Mouse (Mus musculus) small intestine, adult 2 months (tissue): ENCODE measurements around the gene Plekho2. TPM values are rescaled to one million over a fixed set of nuclear protein-coding genes. Genes with fewer than 3 reads are reported as not detected.

ENCODE experiments used
- H3K27ac ChIP-seq: fragments of 200-500 bp; 2 replicates; pipeline ENCODE4 v1.5.1; 2012; ENCODE audit warnings: low read depth, low read length, control low read depth, inconsistent platforms; ENCODE audit not compliant: insufficient read depth
- H3K27me3 ChIP-seq: fragments of 200-500 bp; 2 replicates; pipeline ENCODE4 v1.6.1; 2012; ENCODE audit warnings: mild to moderate bottlenecking, moderate library complexity, low read length, inconsistent platforms; ENCODE audit not compliant: control insufficient read depth, insufficient read depth
- H3K36me3 ChIP-seq: fragments of 200-500 bp; 2 replicates; pipeline ENCODE4 v1.6.1; 2012; ENCODE audit warnings: mild to moderate bottlenecking, low read length, control low read depth, inconsistent platforms; ENCODE audit not compliant: control insufficient read depth, insufficient read depth
- H3K4me1 ChIP-seq: fragments of 200-500 bp; 2 replicates; pipeline ENCODE4 v1.6.1; 2012; ENCODE audit warnings: low read length, inconsistent platforms, mixed read lengths; ENCODE audit not compliant: control insufficient read depth, insufficient read depth, insufficient read length
- H3K4me3 ChIP-seq: fragments of 200-500 bp; 2 replicates; pipeline ENCODE4 v1.5.1; 2012; ENCODE audit warnings: low read depth, mild to moderate bottlenecking, control low read depth, inconsistent platforms, low read length, moderate library complexity
- CTCF ChIP-seq: fragments of 200-500 bp; IDR thresholded peaks from 2 replicates; pipeline ENCODE4 v1.5.1; 2012; ENCODE audit warnings: low read depth, mild to moderate bottlenecking, control low read depth, inconsistent platforms, low read length, moderate library complexity, mixed read lengths; ENCODE audit not compliant: insufficient replicate concordance, insufficient read length; ENCODE audit errors: extremely low read depth
- POLR2A ChIP-seq: fragments of 200-500 bp; IDR thresholded peaks from 2 replicates; pipeline ENCODE4 v1.6.1; 2012; ENCODE audit warnings: low read depth, mild to moderate bottlenecking, control low read depth, inconsistent platforms, low read length, moderate library complexity
- WGBS: fragments of 180-500 bp; shearing (Covaris S2); methylation state at CpG from one replicate; pipeline ENCODE4 v1.1.7; 2018; 5-methylcytosine and 5-hydroxymethylcytosine counted together
- polyA plus RNA-seq: library from polyadenylated mRNA; depleted of rRNA; stranded (reverse); fragments of >200 nt; gene quantifications from 2 replicates; pipeline ENCODE4 v1.2.3, GENCODE M21; 2012

The Plekho2 gene
- polyA plus RNA-seq, 1 experiment = 9.7 TPM

- WGBS = 52% methylated on average over 4 of the region's 4 CpGs
- H3K27ac ChIP-seq = no peak overlapping the region
- TF ChIP-seq POLR2A = no peak
- TF ChIP-seq CTCF = no peak
- H3K4me3 ChIP-seq = no peak overlapping the region
- H3K27me3 ChIP-seq = no peaks in the 10 kb centered on the region
- peaks cover 20% of the 10 kb centered on the region for H3K4me1 ChIP-seq
- no peaks in the 10 kb centered on the region for H3K36me3 ChIP-seq
Observed at GRCm38 (mm10) chr9:65546413-65546695, 33.5 kb downstream of the Plekho2 start.

- no peaks in the 10 kb centered on the region for H3K27me3 ChIP-seq
- TF ChIP-seq POLR2A = no peak
- no peak for TF ChIP-seq CTCF
- no peaks in the 10 kb centered on the region for H3K36me3 ChIP-seq
- H3K27ac ChIP-seq = peak overlapping the region; percentile 49
- 75% methylated on average over 10 of the region's 10 CpGs for WGBS
- H3K4me1 ChIP-seq = peaks cover 18% of the 10 kb centered on the region
- no peak overlapping the region for H3K4me3 ChIP-seq
Observed at GRCm38 (mm10) chr9:65545635-65546412, 34.0 kb downstream of the Plekho2 start.

- H3K27me3 ChIP-seq = no peaks in the 10 kb centered on the region
- H3K4me1 ChIP-seq = peaks cover 11% of the 10 kb centered on the region
- H3K4me3 ChIP-seq = no peak overlapping the region
- 65% methylated on average over 7 of the region's 7 CpGs for WGBS
- peak overlapping the region; percentile 83 for H3K27ac ChIP-seq
- TF ChIP-seq POLR2A (no peak), CTCF (no peak)
- H3K36me3 ChIP-seq = no peaks in the 10 kb centered on the region
Observed at GRCm38 (mm10) chr9:65542111-65542524, 37.7 kb downstream of the Plekho2 start.

- WGBS = 33% methylated on average over 13 of the region's 13 CpGs
- no peaks in the 10 kb centered on the region for H3K27me3 ChIP-seq
- H3K27ac ChIP-seq = peak overlapping the region; percentile 83
- no peak for TF ChIP-seq POLR2A
- no peak for TF ChIP-seq CTCF
- no peak overlapping the region for H3K4me3 ChIP-seq
- peaks cover 12% of the 10 kb centered on the region for H3K4me1 ChIP-seq
- H3K36me3 ChIP-seq = no peaks in the 10 kb centered on the region
Observed at GRCm38 (mm10) chr9:65541126-65542068, 38.4 kb downstream of the Plekho2 start.

GRCm38 (mm10) chr9:65539697-65540096, 40.1 kb downstream of the Plekho2 start:
- TF ChIP-seq CTCF (no peak), POLR2A (no peak)
- Histone ChIP-seq H3K27me3 (no peaks in the 10 kb centered on the region), H3K27ac (no peak overlapping the region), H3K4me3 (no peak overlapping the region), H3K4me1 (peaks cover 16% of the 10 kb centered on the region; the same call in 1 of the 2 replicates), H3K36me3 (no peaks in the 10 kb centered on the region)
- WGBS = 75% methylated on average over 9 of the region's 9 CpGs

- Histone ChIP-seq H3K27ac (no peak overlapping the region), H3K36me3 (no peaks in the 10 kb centered on the region), H3K4me3 (no peak overlapping the region), H3K27me3 (no peaks in the 10 kb centered on the region), H3K4me1 (peaks cover 22% of the 10 kb centered on the region)
- 84% methylated on average over 8 of the region's 8 CpGs for WGBS
- TF ChIP-seq CTCF (no peak), POLR2A (no peak)
Observed at GRCm38 (mm10) chr9:65537901-65538630, 41.8 kb downstream of the Plekho2 start.
